Mouse (Mus musculus) megakaryocyte, embryonic 14.5 days (primary cell): ENCODE data around the gene Gm49601. TPM values are rescaled to one million over a fixed set of nuclear protein-coding genes. Genes with fewer than 3 reads are reported as not detected.

Source experiments
- H3K27me3 ChIP-seq: replicated peaks from 2 replicates; pipeline ENCODE3; 2012; ENCODE audit warnings: inconsistent platforms
- H3K36me3 ChIP-seq: replicated peaks from 2 replicates; pipeline ENCODE3; 2012; ENCODE audit warnings: low read length, inconsistent platforms, mixed read lengths
- H3K4me1 ChIP-seq: 2 replicates; pipeline ENCODE4 v1.6.1; 2012; ENCODE audit warnings: inconsistent platforms
- H3K4me3 ChIP-seq: replicated peaks from 2 replicates; pipeline ENCODE3; 2012; ENCODE audit warnings: moderate library complexity, mild to moderate bottlenecking, inconsistent platforms
- H3K9me3 ChIP-seq: 2 replicates; pipeline ENCODE4 v1.6.1; 2012; ENCODE audit warnings: inconsistent platforms
- FLI1 ChIP-seq: IDR thresholded peaks from 2 replicates; pipeline ENCODE4 v1.6.1; 2012; ENCODE audit warnings: low read length, inconsistent platforms, mixed read lengths
- GATA1 ChIP-seq: IDR thresholded peaks from 3 replicates; pipeline ENCODE4 v1.6.1; 2012; ENCODE audit warnings: mixed read lengths, low read length, inconsistent platforms, borderline replicate concordance
- polyA plus RNA-seq: library from polyadenylated mRNA; stranded (reverse); fragments of >175 nt; gene quantifications from 2 replicates; pipeline ENCODE4 v1.2.3, GENCODE M21; 2012; ENCODE audit warnings: low replicate concordance; ENCODE audit not compliant: insufficient read depth

Gm49601 gene
- polyA plus RNA-seq, 1 experiment: 1.0 TPM

- no peak for TF ChIP-seq FLI1
- TF ChIP-seq GATA1: no peak
- H3K4me3 ChIP-seq: no peak overlapping the region
- peaks cover 54% of the 10 kb centered on the region for H3K27me3 ChIP-seq
- H3K9me3 ChIP-seq: peaks cover 17% of the 10 kb centered on the region
- H3K36me3 ChIP-seq: no peaks in the 10 kb centered on the region
- H3K4me1 ChIP-seq: no peaks in the 10 kb centered on the region
These were observed 18.3 kb upstream of the Gm49601 start for GRCm38 (mm10) chr16:18644485-18644884.

GRCm38 (mm10) chr16:18643406-18643998, 17.3 kb upstream of the Gm49601 start:
- no peak for TF ChIP-seq GATA1
- TF ChIP-seq FLI1: no peak
- Histone ChIP-seq H3K4me3 (no peak overlapping the region), H3K36me3 (no peaks in the 10 kb centered on the region), H3K4me1 (no peaks in the 10 kb centered on the region), H3K27me3 (peaks cover 61% of the 10 kb centered on the region), H3K9me3 (peaks cover 11% of the 10 kb centered on the region)

GRCm38 (mm10) chr16:18642897-18643296, 16.7 kb upstream of the Gm49601 start:
- TF ChIP-seq GATA1 (no peak), FLI1 (no peak)
- H3K4me1 ChIP-seq: no peaks in the 10 kb centered on the region
- H3K4me3 ChIP-seq: no peak overlapping the region
- peaks cover 66% of the 10 kb centered on the region for H3K27me3 ChIP-seq
- peaks cover 6% of the 10 kb centered on the region for H3K9me3 ChIP-seq
- H3K36me3 ChIP-seq: no peaks in the 10 kb centered on the region

- peaks cover 69% of the 10 kb centered on the region for H3K27me3 ChIP-seq
- no peak overlapping the region for H3K4me3 ChIP-seq
- TF ChIP-seq GATA1 (no peak), FLI1 (no peak)
- no peaks in the 10 kb centered on the region for H3K4me1 ChIP-seq
- 0 out of 2 replicates have a peak, but pooled peaks cover under 1% of the 10 kb centered on the region for H3K9me3 ChIP-seq
- no peaks in the 10 kb centered on the region for H3K36me3 ChIP-seq
These were observed 16.1 kb upstream of the Gm49601 start for GRCm38 (mm10) chr16:18642291-18642690.

DNA sequence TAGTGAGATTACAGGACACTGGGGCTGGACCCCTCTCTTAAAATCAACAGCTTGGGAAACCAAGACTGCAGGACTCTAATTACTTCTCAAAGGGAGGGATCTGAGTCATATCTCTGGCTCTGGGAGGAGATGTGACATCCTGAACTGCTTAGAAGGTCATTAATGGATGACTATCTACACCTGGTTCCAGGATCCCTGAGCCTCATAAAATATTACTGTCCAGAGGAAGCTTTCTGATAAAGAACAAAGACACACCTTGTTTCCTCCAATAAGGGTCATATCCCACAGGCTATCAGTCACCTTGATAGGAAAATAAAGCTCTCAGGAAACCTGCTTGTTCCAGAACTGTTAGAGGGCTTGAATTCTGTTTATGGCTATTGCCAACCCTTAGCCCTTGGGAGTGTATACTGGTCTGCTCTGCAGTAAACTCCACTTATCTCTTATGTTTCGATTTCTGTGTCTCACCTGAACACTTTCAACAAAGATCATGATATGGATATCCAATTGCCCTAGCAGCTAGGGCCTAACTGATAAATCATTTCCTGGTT, 13.2 kb upstream of the Gm49601 start:
- Histone ChIP-seq H3K4me3 (no peak overlapping the region), H3K4me1 (no peaks in the 10 kb centered on the region), H3K27me3 (peaks cover 74% of the 10 kb centered on the region), H3K9me3 (peaks cover 10% of the 10 kb centered on the region), H3K36me3 (no peaks in the 10 kb centered on the region)
- TF ChIP-seq FLI1: no peak
- TF ChIP-seq GATA1: no peak

DNA sequence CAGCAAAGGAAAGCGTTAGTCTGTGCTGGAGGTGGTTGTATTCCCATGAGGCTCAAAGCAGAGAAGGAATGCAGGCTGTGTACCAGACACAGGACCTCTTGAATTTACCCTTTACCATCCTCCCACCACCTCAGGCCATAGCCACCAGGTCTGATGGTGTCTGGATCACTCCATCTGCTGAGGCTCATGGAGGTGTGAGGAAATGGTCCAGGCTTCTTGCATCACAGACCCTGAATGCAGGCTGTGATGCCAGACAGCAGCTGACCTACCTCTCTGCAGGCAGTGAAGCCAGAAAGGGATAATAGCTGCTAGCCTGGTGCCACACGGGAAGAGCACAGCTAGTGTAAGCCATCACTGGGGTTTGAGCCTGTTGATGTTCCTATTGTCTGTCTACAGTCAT, 12.2 kb upstream of the Gm49601 start:
- no peaks in the 10 kb centered on the region for H3K4me1 ChIP-seq
- no peak overlapping the region for H3K4me3 ChIP-seq
- peaks cover 71% of the 10 kb centered on the region for H3K27me3 ChIP-seq
- peaks cover 14% of the 10 kb centered on the region for H3K9me3 ChIP-seq
- no peaks in the 10 kb centered on the region for H3K36me3 ChIP-seq
- TF ChIP-seq GATA1: no peak
- TF ChIP-seq FLI1: no peak

- peaks cover 69% of the 10 kb centered on the region for H3K27me3 ChIP-seq
- peaks cover 14% of the 10 kb centered on the region for H3K9me3 ChIP-seq
- TF ChIP-seq FLI1 (no peak), GATA1 (no peak)
- H3K4me1 ChIP-seq: peaks cover 5% of the 10 kb centered on the region; the same call in 1 of the 2 replicates
- H3K36me3 ChIP-seq: no peaks in the 10 kb centered on the region
- no peak overlapping the region for H3K4me3 ChIP-seq
These were observed 10.6 kb upstream of the Gm49601 start for GRCm38 (mm10) chr16:18636804-18637203.

GRCm38 (mm10) chr16:18636401-18636800, 10.2 kb upstream of the Gm49601 start:
- TF ChIP-seq GATA1: no peak
- no peak for TF ChIP-seq FLI1
- Histone ChIP-seq H3K4me3 (no peak overlapping the region), H3K9me3 (peaks cover 14% of the 10 kb centered on the region), H3K36me3 (no peaks in the 10 kb centered on the region), H3K27me3 (peaks cover 69% of the 10 kb centered on the region), H3K4me1 (peaks cover 8% of the 10 kb centered on the region; the same call in 1 of the 2 replicates)

DNA sequence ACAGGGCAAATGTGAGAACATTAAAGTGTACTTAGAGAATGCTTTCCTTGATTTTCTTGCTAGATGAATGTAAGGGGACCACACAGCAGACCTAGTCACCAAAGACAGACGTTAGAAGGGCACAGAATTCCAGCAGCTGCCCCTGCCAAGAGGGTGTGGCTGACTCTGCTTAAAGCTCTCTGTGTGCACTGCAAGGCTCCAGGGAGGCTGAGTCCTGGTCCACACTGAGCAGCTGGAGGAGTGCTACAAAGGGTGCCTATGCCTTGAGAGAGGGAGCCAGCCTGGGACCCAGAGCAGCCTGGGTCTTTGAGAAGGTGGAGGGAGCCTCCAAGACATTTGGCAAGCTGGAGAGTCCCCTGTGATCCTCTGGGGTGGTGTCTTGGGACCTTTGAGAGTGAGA, 7.1 kb upstream of the Gm49601 start:
- peaks cover 86% of the 10 kb centered on the region for H3K27me3 ChIP-seq
- no peaks in the 10 kb centered on the region for H3K36me3 ChIP-seq
- TF ChIP-seq FLI1: no peak
- no peak for TF ChIP-seq GATA1
- H3K9me3 ChIP-seq: peaks cover 14% of the 10 kb centered on the region
- H3K4me1 ChIP-seq: peaks cover 38% of the 10 kb centered on the region
- H3K4me3 ChIP-seq: no peak overlapping the region

DNA sequence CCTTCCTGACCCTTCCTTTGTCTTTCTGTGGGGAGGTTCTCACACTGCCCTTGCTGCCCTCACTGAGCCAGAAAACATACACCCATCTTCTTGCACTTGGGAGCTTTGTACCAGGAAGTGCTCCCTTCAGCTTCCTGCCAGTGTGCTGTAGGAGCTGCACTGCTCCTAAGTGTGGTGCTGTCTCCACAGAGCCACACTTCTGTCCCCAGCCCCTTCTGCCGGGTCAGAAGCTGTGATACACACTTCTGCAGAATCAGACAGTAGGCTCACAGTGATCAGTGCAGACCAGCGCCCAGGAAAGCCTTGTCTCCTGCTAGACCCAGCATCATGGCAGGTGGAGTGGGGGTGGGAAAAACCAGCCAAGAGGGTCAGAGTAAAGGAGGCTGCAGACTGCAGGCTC, 6.6 kb upstream of the Gm49601 start:
- H3K4me3 ChIP-seq: no peak overlapping the region
- H3K4me1 ChIP-seq: peaks cover 43% of the 10 kb centered on the region
- no peaks in the 10 kb centered on the region for H3K36me3 ChIP-seq
- peaks cover 88% of the 10 kb centered on the region for H3K27me3 ChIP-seq
- H3K9me3 ChIP-seq: peaks cover 14% of the 10 kb centered on the region
- TF ChIP-seq FLI1 (no peak), GATA1 (no peak)
